Mouse (Mus musculus) T-helper 2 cell (primary cell): ENCODE data around the gene Lrrc4.

Experiments
- in situ Hi-C: fragments of 300-600 bp; cut with MboI, MseI; formaldehyde crosslinking; loops from one replicate; pipeline ENCODE4 v1.15.1; 2025; ENCODE audit warnings: high pct_unique_total_duplicates

Gene Lrrc4

DNA sequence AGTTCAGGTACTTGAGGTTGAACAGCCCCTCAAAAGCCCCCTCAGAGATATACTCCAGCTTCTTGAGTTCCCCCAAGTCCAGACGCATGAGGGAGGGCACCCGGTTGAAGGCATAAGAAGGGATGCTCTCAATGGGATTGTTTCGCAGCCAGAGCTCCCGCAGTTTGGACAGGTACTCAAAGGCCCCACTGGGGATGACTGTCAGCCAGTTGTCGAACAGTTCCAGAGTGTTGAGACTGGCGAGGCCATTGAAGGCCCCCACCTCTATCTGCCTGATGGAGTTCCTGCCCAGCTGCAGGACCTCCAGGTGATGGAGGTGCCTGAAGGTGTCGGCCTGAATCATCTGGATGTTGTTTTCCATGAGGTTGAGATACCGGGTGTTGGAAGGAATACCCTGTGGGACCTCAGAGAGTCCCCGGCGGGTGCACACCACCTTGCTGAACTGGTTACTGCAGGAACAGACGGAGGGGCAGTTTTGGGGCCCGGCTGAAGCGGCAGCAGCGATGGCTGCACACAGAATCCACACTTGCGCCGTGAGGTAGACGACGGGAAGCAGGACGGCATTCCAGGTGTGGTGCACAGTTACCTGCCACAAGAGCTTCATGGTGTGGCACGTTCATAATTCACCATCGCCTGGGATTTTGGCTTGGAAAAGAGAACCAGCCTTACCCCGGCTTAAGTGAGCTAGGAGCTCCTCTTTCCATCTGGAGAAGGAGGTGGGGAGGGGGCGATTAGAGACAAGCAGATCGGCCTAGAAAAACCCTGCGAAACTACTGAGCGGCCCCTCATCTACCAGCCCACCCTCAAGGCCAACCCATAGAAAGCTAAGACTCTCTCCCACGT lies at the start of gene Lrrc4:
TSS of gene Lrrc4 (minus strand) at position 737 of the 843 bp plus-strand sequence.
- in situ Hi-C loops: no loop called here

DNA sequence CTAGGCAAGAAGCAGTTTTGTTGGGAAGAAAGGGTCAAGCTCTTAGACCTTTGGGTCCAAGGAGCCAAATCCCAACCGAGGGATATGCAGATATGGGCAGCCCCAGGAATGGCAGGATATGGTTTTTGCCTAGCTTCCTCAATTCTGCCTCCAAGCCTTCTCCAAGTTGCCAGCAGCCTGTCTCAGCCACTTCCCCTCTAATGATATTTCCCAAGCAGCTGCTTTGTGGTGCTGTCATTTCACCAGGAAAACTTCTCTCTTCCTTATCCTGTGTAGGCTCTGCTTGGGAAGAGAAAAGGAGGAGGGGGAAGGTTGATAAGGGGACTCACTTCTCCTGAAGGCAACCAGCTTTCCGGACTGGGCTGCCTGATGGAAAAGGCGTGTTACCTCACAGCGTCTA lies 49.4 kb upstream of the Lrrc4 start:
- in situ Hi-C loops: no loop called here

DNA sequence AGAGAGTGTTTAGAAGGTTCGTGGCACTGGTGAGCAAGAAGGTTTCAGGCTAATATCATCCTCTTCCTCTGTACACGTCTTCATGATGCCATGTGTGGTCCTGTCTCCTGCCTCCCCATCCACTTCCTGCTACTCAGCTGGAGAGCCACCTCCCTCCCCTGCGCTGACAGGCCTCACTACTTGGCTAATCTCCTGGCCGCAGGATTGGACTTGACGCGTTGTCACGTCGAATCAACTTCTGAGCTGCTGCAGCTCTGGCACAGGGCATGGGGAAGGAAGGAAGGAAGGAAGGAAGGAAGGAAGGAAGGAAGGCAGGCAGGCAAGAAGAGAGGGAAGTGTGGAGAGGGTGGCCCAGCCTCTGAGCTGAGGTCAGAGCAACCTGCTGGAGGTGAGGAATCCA lies 47.8 kb upstream of the Lrrc4 start:
- in situ Hi-C loops: no loop called here

DNA sequence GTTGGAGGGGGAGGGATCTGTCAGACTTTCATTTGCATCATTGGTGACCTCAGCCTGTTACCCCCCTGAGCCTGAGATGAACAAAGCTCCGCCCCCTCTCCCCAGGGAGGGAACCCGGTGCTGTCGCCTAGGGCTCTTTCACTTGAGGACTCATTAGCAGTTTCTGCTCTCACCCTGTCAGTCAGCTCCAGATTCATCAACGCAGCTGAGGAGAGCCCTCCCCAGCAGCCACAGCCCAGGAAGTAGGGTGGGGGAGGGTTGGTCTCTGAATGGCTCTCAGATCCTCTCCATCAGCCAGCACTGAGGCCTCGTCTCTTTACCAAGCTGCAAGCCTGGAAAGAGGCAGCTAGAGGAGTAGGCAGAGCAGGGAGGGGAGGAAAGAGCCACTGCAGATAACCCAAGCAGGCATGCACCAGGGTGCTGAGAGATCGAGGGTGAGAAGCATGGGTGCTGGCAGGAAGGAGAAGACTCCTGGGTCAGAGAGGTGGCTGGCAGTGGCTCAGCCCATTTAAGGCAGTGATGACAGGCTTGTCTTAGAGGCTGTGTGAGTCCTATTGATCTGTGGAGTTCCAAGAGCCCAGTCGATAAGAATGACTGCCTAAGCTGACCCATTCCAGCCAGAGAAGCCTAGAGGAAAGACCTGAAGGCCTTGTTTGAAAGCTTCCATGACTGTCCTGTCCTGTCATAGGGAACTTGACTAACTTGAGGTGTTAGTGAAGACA lies 46.6 kb upstream of the Lrrc4 start:
- in situ Hi-C loops: no loop called here

DNA sequence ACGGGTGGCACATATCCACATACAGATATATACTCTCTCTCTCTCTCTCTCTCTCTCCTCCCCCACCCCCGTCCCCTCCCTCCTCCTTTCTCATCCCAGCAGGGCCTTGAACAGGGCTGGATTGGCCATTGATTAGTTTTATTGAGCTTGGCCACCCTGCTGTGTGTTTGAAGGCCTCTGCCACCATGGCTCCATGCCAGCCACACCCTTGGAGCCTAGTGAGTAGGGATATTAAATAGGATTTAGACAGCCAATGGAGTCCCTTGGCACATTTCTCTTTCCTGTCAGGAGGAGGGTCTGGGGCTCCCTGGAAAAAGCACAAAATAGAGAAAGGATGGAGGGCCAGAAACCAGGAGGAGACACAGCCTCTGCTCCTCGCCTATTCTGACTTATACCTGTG lies 44.9 kb upstream of the Lrrc4 start:
- in situ Hi-C loops: no loop called here

DNA sequence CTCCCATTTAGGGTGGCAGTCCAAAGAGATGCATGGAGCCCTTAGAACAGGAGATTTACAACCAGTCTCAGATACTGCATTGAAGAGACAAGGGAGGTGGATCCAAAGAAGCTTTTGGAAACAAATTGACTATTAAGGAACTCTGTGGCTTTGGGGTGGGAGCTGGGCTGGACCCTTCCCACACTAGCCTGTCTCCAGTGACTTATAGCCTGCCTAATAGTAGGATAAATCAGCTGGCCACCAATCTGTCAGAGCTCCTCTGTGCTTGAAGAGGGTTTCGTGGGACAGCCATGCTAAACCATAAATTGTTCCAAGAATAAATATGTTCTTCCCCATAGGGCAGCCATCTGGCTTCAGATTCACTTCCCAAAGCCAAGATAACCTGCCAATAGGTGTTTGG lies 43.8 kb upstream of the Lrrc4 start:
- in situ Hi-C loops: no loop called here

DNA sequence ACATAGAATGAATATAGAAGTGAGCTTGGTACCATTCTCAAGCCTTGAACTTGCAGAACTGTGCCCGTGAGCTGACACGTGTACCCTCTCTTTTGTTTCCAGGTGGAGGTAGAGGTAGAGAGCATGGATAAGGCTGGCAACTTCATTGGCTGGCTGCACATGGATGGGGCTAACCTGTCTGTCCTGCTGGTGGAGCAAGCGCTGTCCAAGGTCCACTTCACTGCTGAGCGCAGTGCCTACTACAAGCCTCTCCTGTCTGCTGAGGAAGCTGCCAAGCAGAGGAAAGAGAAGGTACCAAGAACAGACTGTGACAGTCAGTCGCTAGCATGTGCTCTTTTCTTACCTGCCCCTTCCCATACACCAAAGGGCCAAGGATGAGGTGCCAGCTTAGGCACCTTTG lies 43.2 kb upstream of the Lrrc4 start:
- in situ Hi-C loops: no loop called here

DNA sequence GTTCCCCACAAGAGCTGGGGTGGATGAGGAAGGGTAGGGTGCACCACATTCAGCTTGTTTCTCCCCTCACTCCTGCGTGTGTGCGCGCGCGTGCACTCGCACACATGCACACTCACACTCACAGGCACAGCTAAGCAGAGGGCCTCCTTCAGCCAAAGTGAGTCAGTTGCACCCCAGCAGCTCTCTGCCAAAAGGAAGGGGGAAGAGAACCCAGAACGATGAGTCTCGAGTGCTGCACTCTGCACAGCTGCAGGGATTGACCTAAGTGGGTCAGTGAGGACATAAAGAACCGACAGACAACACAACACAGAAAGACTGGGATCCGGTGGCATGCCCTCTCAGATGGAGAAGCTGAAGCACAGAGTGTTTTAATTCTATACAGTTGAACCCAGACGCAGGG lies 42.5 kb upstream of the Lrrc4 start:
- in situ Hi-C loops: no loop called here

DNA sequence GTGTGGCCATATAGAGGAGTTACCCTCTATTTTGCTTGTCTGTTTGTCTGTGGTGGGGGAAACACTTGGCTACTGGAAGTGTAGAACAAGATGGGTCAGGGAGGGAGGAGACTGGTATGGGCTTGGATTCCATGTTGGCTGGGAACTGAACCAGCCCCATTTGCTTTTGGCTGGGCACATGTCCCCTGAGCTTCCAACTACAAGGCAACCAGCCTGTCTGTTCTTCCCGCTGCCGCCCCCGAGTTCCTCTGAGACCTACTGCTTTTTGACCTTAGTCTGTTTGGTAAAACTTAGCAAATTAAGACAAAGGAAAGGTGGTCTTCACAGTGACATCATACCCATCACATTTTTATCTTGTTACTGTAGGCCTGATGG lies 40.9 kb upstream of the Lrrc4 start:
- in situ Hi-C loops: no loop called here

DNA sequence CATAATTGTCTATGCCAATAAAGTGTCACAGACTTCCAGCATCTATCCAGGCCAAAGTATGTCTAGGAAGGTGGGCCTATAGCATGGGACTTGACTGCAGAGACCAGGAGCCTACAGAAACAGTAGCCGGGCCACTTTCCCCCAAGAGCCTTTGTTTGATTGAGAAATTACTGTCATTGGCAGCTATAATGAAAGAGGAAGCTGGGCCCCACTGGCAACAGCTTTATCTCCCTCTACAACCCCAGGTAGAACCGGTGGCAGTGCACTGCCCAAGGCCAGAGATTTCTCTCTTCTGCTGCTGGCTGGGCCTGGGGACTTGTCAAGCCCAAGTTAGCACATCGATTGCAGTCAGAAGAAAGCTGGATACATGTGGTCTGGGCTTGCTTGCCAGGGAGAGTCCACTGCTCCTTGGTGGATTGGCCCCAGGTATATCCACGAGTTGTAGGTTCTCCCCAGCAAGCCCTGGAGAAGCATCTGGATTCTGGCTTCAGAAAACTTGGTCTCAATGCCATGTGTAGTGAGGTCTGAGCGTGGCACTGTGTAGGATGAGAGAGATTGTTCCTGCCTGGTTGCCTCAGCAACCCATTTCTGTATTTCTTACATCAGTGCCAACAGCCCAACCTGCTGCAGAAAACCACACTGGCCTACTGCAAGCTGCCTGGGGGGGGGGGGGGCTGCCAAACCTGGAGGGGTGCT lies 40.3 kb upstream of the Lrrc4 start:
- in situ Hi-C loops: no loop called here

DNA sequence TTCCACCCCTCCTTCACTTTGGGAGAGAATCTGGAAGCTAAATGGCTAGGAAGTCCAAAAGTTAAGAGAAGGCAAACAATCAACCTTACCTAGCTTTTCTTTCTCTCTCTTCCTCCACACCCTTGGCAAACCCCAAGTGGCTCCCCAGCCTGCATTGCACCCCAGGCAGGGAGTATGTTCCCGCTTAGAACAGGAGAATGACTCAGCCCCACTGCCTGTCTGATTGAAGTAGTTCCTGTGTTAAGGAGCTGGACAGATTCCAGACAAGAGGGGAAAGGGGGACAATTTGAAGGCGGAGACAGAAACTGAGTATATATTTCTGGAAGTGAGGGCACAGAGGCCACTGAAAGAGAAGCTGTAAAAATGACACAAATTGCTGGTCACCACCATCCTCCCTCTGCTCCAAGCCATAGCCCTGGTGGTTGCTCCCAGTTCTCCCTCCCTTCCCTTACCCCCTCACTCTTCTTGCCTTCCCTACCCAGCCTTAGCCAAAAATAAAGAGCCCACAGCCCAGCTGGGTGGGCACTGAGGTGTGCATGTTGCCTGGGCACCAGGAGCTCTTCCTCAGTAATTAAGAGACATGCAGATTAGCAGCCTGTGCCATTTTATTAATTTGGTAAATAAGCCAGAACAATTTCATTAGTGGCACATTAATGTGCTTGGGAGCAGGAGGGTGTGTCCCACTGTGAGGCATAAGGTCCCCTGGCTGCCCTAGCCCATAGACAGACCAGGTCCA lies 36.1 kb upstream of the Lrrc4 start:
- in situ Hi-C loops: no loop called here

DNA sequence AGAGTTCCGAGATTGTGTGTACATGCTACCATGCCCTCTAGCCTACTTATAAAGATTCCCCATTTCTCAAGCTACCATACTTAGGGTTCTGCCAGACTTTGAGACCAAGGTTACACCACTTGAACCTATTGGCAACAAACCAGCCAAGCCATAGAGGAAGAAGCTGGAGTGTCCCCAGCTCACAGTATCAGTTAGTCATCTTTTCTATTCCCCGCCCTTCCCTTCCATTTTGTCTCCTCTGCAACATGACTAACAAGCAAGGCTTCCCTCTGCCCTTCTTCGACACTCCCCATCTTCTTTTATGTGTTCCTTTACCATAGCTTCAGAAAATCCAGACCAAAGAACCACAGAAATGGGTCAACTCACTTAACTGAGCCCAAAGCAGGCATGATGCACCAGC lies 34.7 kb upstream of the Lrrc4 start:
- in situ Hi-C loops: no loop called here

DNA sequence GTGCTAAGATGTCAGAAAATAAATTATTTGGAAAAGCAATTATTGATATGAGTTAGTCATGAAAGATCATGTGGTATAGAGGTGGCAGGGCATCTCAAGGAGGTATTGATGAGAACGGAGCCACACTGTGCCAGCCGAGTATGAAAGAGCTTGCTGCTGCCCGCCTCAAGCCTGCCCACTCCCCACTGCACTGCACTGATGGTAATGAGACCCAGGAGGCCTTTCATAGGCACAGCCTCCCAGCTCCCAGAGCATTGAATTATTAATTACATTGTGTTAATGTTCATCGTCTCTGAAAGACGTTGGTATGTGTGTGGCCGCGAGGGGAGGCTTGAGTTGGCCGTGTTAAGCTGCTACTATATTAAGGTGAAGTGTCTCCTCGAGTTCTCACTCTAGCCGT lies 33.6 kb upstream of the Lrrc4 start:
- in situ Hi-C loops: no loop called here

DNA sequence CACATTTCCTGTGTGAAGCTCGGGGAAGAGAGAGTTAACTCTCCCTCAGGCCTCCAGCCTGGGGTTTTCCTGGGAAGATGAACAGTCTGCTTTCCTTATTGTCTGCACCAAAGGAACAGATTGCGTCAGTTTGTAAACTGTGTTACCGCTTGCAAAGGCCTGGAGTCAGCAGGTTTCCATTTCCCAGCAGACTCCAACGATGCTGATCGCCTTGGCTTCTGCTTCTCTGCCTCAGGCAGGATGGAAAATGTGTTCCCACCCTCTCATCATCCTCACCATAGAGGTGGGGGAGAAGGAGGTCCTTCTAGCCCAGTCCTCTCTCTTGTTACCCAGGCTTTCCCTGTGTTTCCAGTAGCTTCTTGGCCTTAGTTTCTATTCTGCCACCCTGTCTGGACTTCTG lies 33.1 kb upstream of the Lrrc4 start:
- in situ Hi-C loops: no loop called here

DNA sequence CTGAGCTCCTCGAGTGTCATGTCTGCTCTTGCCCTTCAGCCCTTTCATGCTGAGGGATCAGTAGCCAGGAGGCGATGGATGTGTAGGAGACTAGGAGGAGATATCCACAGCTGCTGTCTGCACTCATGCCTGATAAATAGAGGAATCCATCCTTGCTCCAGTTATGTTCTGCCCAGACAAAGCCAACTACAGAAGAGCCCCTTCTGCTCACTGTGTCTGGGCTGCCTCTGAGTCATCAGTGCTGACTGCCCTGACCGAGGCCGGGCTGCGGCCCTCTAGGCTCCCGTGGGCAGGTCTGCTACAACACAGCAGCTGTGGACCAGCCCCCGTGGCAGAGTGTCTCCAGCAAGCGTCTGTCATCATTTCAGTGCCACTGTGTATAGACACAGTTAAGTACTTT lies 30.8 kb upstream of the Lrrc4 start:
- in situ Hi-C loops: no loop called here

DNA sequence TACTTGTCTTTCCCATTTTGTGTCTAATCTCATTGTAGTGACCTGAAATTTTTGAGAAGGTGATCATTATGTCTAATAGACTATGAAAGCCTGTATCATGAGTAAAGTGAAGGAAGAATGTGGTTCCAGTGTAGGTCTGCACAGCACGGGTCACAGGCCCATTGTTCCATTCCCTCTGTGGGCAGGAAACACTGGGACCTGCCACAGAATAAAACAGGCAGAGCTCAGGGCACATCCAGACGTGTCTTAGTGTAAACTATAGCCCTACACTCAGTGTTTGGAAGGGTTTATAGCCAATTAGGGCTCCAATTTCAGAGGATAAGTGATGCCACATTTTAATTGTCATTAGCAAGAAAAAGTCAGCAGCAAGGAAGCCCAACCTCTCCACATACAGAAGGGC lies 29.4 kb upstream of the Lrrc4 start:
- in situ Hi-C loops: no loop called here

DNA sequence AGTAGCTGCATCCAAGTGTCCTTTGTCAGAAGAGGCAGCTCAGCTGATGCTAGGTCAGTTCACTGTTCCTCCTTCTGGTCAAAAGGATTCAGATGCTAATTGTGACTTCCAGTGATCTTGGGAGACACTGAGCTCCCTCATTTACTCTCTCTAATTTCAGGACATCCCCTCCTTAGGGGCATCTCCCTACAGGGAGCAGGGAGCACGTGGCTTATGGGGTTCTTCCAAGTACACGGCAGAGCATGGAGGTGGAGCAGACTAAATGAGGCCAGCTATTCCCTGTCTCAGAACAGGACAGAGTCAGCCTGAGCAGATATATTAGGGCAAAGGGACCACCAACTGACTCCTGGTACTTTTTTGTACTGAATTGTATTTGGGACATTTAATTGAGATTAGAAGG lies 28.9 kb upstream of the Lrrc4 start:
- in situ Hi-C loops: no loop called here

DNA sequence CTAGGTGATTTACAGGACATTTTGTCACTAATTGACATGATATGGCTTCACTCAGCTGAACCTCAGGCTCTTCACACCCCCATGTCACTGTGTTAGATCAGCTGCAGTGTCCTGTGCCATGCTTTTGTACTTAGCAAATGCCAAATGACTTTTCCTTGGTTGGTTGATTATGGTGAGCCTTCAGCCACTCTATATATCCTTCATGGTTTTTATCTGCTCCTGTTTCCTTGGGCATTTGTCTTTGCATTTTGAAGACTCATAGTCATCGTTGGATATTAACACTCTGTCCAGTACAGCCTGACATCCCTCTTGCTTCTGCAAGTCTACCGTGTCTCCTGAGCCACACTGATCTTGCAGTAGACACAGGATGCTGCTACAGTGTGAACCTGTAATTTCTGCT lies 27.5 kb upstream of the Lrrc4 start:
- in situ Hi-C loops: no loop called here

DNA sequence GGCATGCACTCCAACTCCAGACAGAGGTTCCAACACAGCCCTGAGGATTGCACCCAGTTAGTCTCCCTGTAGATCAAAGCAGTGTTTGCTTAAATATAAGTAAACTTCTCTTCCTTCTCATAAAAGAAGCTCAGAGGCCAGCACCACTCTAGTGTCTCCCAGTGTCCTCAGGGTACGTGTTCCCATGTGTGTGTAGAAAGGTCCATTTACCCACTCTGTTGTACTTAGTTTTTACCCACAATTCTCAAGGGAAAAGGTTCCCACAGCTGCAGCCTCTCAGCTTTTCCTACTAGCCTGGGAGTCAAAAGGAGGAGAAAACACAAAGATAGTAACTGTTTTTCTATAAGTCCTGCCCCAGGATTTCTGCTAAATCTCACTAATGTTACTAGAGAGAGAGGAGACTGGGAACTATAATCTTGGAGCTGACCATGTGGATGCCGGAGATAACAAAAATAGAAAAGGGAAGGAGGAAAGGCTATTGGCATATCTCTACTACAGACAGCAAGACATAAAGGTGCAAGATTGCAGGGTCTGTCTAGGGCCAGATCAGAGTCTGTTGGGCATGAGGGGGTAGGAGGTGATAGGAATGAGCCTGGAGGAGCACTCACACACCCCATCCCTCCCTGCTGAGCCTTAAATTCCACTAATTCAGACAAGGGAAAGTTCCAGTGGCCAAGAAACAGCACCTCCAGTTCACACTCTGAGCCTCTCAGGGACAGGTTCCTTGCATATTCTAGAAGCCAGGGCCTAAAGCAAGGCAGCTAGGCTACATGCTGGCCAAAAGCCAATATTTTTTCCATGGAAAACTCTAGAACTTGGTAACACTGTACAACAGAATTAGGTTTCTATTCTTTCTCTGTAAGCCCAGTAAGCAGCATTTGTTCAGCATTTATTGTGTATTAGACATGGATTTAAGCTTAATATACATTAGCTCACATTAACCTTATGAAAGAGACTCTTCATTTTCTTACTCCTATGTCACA lies 25.9 kb upstream of the Lrrc4 start:
- in situ Hi-C loops: no loop called here

DNA sequence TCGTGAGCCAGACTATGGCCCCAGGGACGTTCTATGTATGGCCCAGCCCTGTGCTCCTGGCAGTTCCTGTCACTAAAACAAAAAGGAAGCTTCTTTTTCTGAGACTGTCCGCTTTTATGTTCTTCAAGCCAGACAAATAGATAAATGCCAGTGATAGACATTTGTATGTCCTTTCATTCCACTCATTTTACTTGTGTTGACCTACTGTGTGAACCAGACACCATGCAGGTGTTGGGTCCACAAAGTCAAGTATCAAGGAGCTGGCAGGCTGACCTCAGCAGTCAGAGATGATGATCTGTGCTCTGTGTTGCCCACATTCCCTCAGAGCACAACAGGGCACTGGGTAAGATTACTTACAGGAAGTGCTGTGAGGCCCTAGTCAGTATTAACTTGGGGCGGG lies 25.2 kb upstream of the Lrrc4 start:
- in situ Hi-C loops: no loop called here

DNA sequence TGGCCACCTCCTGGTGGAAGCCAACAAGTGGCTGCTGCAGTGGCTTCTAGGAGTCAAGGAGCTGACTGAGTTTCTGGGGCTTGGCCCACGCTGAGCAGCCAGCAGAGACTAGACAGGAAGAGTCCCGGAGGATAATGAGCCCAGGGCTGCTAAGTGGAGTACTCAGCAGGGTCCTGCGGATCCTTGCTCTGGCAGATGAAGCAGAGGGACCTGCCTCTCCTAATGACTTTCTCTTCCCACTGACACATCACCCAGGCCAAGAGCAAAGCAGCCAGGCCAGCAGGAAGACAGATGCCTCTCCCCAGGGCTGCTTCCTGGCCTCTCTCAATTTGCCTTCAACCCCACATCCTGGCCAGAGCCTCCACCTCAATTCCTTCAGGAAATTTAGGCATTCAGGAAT lies 23.9 kb upstream of the Lrrc4 start:
- in situ Hi-C loops: no loop called here
